Mouse (Mus musculus) embryo, embryonic 9.5 days (tissue): ENCODE measurements around the gene Vmn1r5.
"Not testable (repeated sequence)": the region's sequence is repeated elsewhere in the genome, so short reads cannot be mapped to it uniquely, and the experiment has no call there.

ENCODE experiments used
- DNase-seq: peaks from one replicate; pipeline ENCODE4 v3.0.0-alpha.2; 2017; ENCODE audit errors: extremely low spot score

The Vmn1r5 gene

GRCm38 (mm10) chr6:56969973-56970372 lies at the start of gene Vmn1r5:
TSS of gene Vmn1r5 (plus strand) at chr6:56970273.
- DNase-seq, result no peak

DNA sequence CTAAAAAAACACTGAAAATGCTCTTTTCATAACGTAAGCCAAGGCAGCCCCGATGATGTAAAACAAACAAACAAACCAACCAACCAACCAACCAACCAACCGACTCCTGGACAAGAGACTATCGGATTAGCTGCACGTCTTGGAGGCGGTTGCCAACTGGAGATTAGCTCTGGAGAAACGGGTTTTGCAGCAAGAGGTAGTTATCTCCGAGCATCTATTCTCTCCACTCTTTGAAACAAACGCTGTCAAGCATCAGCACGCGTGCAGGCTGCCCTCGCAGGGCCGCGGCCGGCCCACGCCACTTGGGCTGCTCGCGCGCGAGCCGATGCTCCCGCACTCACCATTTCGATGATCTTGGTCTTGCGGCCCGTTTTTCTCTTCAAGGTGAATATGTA lies 46.7 kb upstream of the Vmn1r5 start:
- DNase-seq, result no peak

DNA sequence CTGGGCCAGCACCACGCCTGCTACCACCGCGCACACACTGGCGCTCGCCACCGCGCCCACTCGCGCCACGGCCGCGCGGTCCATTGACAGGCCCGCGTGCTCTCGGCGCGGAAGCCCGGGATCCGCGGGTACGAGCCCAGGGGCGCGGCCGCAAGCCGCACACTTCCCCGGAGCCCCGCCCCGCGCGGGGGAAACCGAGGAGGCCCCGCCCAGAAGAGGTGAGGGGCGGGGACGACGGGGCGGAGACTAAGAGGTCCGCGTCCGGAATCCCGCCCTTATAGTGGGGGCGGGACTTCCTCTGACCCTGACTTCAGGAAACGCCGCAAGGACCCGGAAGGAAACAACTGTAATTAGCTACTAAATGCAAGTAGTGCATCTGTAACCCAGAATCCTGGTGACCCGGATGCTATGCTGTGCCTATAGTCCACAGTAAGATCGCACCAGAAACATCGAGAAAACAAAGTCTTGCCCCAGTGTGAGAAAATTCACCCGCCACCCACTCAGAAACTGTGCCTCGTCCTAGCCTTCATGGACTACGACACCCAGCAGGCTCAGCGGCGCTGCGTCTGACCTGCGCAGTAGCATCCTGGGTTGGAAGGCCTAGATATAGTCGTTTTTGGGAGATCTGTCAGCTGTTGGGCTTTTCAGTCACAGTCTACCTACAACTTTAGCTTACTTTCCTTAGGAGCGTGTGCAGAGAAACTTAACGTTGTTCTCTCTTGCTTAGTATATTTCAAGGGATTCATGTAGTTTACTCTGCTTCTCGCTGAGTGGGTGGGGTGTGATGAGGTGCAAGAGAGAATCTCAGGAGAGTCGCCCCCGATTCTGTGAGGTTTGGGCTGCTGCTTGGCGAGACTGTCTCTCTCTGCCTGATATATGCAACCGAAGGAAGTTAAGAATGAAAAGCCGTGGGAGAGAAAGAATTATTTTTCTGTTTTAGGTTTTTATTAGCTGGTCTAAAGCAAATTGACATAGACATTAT lies 46.1 kb upstream of the Vmn1r5 start, which contains the start of the genes Nt5c3 and Vmn1r4:
TSS of gene Nt5c3 (minus strand) at position 207 of the 982 bp plus-strand sequence.
TSS of gene Vmn1r4 (plus strand) at position 290 of the 982 bp plus-strand sequence.
- DNase-seq, result peak; percentile 92

- DNase-seq, result no peak
These were observed 38.2 kb upstream of the Vmn1r5 start for GRCm38 (mm10) chr6:56931648-56932415.

- DNase-seq, result no peak
These were observed 37.6 kb upstream of the Vmn1r5 start for GRCm38 (mm10) chr6:56932464-56932863.

- no peak for DNase-seq
These were observed 35.7 kb upstream of the Vmn1r5 start for GRCm38 (mm10) chr6:56934366-56934765.

DNA sequence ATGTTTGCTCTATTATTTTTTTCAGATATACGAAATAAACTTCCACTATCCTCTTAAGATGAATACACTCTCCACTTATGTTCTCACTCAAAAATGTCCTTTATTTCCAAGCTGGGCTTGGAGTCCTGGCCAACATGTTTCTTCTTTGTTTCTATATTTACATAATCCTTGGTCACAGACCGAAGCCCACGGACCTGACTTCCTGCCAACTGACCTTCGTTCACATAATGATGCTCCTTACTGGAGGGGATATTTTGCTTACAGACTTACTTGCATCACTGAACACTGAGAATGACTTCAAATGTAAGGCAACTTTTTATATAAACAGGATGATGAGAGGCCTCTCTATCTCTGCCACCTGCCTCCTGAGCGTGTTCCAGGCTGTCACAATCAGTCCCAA lies 13.6 kb upstream of the Vmn1r5 start:
- DNase-seq, result no peak

DNA sequence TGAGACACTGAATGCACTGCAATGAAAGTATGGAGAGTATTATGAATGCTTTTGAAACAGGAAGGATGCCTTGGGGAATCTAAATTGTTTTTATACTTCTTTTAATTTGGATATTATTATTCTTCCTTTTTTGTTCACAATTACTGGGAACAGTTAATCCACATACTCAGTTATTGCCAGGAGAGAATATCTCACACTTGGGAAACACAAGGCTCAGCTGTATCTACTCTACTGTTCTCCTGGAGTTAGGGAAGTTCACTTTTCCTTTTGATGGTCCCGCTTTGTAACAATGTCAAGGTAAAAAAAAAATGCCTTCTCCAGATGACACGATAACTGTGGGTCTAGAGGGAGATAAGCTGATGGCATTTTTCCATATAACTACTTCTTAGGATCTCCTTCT lies 26.9 kb downstream of the Vmn1r5 start, which contains the start of gene Vmn1r6:
TSS of gene Vmn1r6 (plus strand) at position 301 of the 400 bp plus-strand sequence.
- DNase-seq, result no peak

GRCm38 (mm10) chr6:57025224-57025623 lies 55.2 kb downstream of the Vmn1r5 start, which contains the start of gene Vmn1r7:
TSS of gene Vmn1r7 (minus strand) at chr6:57025324.
- not testable (repeated sequence) for DNase-seq

GRCm38 (mm10) chr6:57031984-57032383 lies 61.9 kb downstream of the Vmn1r5 start, which contains the start of gene Vmn1r8:
TSS of gene Vmn1r8 (plus strand) at chr6:57032284.
- no peak for DNase-seq

- DNase-seq, result no peak
These were observed 64.6 kb downstream of the Vmn1r5 start for GRCm38 (mm10) chr6:57034674-57035073.
